Mouse (Mus musculus) Muller cell, postnatal 12 days (primary cell): Measurements from ENCODE around the gene Olfr1156.

Source experiments
- DNase-seq: peaks from one replicate; pipeline ENCODE4 v3.0.0-alpha.2; 2015; ENCODE audit errors: inconsistent ontology term

The Olfr1156 gene

DNA sequence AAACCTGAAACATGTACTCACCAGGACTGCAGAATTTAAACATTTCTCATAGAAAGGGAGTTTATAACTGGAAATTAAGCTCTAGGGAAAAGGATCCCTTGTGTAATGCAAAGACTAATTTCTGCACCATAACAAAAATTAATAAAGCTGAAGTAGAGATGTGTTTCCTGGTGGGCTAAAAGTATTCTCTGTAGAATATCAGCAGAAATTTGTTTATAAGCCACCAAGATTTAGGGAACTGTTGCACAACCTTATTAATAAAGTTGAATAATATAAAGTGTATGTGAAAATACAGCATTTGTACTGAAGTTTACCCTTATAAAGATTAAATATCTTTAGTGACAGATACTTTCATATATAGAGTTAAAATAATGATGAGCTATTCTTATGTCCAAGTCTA is at the start of gene Olfr1156:
Gene Olfr1156 (minus strand): TSS at position 101 of the 400 bp plus-strand sequence.
- no peak for DNase-seq

DNA sequence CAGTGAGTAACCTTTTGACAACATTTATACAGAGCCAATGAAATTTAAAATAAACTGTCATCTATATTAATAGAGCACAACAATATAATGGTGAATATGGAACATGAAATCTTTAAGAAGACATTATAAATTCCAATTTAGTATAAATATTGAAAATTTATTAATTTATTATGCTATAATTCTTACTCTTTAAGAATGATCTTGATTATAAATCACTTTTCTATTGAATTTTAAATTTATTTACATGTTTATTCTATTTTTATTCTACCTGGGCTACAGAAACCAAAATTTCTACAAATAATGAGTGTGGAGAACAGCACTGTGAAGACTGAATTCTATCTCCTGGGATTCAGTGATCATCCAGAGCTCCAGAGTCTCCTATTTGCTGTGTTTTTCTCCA is 36.9 kb upstream of the Olfr1156 start, which contains the start of gene Olfr1158:
Gene Olfr1158 (plus strand): TSS at position 301 of the 400 bp plus-strand sequence.
- no peak for DNase-seq

DNA sequence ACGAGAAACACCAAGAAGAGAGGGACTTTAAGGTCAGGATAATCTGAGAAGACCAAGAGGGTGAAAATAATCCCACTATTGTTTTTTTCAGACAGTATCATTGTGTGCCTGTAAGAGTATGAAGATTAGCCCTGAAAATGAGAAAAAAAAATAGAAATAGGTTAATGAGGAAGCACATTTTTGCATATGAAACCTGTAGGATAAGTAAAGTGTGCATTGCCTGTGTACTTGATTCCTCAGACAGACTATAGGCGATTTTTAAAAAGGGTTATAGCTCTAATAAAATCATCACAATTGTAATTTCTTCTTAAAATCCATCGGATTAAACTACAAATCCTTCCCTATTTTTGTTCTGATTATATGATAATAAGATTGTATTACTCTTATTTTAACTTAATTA is 21.7 kb upstream of the Olfr1156 start, which contains the start of gene Olfr74:
Gene Olfr74 (minus strand): TSS at position 101 of the 400 bp plus-strand sequence.
- DNase-seq: no peak

DNA sequence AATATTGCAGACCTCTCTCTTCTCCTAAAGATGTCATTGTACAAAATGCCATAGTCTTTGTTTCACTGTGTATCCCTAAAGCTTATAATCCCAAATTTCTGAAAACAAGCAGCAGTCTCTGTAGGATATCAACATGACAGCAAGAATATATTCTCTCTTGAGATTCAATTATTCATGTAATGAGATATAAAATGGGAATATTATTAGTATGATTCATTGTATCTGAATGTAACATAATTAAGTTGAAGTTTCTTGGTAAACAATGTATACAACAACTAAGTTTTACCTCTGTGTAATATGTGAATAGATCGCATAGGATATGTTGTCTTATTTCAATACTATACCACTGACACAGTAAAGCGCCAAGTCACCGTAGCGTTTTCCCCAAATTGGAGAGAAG is 15.3 kb upstream of the Olfr1156 start, which contains the start of gene Olfr1157:
Gene Olfr1157 (minus strand): TSS at position 101 of the 400 bp plus-strand sequence.
- no peak for DNase-seq

DNA sequence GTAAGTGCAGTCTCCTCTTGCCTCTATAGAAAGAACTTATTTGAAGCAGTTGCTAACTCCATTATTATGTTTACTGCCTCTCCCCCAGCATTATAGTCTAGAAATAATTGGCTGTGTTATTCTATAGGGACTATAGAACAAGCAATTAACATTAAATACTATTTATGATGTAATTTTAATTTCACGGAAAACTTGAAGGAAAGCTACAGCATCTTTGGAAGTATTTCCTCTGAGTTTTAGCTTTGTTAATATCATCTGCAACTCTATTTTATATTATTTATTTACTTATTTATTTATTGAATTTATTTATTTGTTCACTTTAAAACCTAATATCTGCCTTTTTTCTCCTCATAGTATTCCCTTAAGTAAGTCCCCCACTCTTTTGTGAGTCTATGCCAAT is 7.9 kb downstream of the Olfr1156 start, which contains the start of gene Olfr1155:
Gene Olfr1155 (minus strand): TSS at position 101 of the 400 bp plus-strand sequence.
- no peak for DNase-seq

DNA sequence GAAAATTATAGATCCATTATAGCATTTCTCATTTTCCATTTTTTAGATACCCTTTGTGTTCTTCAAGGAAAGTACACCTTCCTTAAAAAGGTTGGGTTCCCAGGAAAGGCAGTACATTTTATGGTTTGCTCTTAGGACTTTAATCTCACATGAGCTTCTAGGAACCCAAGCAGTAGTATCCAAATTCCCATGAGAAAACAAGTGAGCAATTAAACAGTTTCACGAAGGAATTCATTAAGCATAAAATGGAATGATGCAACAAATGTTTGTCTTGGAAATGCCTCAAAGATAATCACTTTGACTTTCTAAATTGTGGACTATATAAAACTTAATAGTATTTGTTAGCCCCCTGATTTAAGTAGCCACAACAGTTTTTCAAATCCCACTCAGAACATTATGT is 47.8 kb downstream of the Olfr1156 start, which contains the start of gene Olfr1154:
Gene Olfr1154 (minus strand): TSS at position 101 of the 400 bp plus-strand sequence.
- no peak for DNase-seq
